Mouse (Mus musculus): ENCODE measurements at regions not wholly inside any gene's neighbourhood (a gene's known extent, or its start where the extent isn't known, plus 50 kb on each side); places are given as distances from the start of the nearest gene placed in this dataset.

DNA sequence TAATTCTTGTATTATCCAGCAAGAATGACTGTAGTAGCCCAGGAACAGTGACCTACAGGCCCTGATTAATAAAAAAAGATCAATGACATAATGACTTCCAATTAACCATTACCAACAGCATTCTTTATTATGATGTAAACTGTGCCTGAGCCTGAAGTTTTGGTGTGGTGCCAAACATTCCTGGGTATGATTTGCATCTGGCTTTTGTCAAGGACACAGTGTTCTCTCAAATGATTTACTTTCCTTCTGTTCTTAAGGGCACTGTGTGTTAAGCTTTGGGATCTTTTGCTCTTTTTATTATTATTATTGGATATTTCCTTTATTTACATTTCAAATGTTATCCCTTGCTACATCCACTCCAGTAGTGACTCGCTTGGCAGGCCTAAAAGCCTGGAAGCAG lies 221.7 kb upstream of the Fam83b start:
- TF ChIP-seq CTCF (IDR thresholded peaks at IDR 0.05; ENCODE audit: low read depth) (no peak), EP300 (optimal IDR thresholded peaks at IDR 0.05) (peak; percentile 93)

All from stomach, postnatal 0 days (tissue).